Mouse (Mus musculus): ENCODE measurements around the gene Doc2g.

Gene Doc2g

DNA sequence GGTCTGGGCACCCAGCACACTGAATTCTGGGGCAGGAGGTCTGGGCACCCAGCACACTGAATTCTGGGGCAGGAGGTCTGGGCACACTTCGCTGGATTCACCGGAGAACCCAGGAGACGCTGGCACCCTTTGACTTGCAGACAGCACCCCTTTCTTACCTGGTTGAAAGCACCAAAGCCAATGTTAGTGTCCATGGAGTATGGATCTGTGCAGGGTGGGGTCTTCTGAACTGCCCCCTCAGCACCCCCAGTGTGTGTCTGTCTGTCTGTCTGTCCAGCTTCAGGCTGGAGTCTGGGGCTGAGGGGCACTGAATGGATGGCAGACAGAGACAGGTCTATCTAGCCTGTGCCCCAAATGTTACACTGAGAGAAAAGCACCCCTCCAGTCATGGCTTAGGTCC, 11.6 kb upstream of the Doc2g start:
- in situ Hi-C loops (cut with MboI), result no loop called here

DNA sequence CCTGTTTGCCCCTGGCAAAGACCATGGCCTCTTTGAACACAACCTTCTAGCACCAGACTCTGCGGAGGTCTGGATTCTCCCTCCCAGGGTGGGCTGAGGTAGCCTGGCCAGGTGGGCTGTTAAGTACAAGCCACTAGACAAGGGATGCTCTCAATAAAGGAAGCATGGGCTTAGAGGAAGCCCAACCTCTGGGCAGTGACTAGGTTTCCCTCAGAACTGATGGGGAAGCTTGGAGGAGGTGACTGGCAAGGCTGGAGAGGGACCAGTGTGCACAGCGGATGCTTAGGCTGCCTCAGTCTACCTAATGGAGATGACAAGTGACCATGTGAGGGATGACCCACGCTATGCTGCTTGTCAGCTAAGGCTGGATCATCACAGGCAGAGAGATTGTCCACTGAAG, 11.1 kb upstream of the Doc2g start:
- in situ Hi-C loops (cut with MboI), result no loop called here

DNA sequence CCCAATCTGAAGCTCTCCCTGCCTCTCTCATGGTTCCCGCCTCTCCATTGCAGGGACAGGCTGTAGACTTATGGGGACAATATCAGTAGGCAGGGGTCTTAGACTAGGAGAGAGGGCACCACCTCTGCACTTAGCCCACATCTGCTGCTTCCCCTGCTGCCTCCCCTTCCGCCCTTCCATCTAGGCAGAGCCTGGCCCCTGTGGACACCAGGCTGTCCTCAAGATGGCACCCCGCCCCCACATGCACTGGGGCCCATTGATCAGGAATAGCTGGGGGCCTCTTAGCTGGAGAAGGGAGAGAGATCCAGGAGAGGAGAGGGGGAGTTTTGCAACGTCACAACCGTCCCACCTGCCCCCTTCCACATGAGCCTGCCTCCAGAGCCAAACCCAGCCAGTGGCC, 10.7 kb upstream of the Doc2g start, which contains the start of gene Tbx10:
TSS of gene Tbx10 (plus strand) at position 337 of the 400 bp plus-strand sequence.
- in situ Hi-C loops (cut with MboI), result no loop called here

DNA sequence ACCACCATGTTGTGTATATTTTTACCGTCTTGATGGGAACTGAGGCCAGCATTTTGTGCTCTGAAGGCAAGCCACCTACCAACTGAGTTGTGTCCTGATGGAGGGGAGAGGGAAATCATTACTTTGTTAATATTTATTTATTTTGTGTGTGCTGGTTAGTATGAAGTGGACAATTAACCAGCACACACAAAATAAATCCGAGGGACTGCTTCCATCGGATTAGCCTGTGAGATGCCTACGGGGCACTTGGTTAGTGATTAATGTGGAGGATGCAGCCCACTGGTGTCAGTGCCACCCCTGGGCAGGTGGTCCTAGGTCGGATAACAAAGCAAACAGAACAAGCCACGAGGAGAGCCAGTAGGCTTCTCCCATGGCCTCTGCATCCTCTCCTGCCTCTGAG, 8.2 kb upstream of the Doc2g start:
- in situ Hi-C loops (cut with MboI), result no loop called here

DNA sequence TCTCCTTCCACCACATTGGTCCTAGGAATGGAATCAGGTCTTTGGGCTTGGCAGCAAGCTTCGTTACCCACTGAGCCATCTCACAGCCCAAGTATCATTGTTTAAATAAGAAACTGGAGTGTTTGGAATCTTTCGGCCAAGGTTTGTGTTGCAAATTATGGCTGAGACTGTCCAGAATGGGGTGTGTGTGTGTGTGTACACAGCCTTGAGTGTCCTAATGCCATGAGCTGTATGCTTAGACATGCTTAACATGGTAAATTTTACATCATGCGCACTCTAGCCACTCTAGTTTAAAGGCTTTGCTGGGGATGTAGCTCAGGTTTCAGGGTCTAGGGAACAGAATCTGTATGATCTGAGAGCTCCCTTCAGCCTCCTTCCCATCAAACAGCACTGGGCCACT, 7.6 kb upstream of the Doc2g start:
- in situ Hi-C loops (cut with MboI), result no loop called here

DNA sequence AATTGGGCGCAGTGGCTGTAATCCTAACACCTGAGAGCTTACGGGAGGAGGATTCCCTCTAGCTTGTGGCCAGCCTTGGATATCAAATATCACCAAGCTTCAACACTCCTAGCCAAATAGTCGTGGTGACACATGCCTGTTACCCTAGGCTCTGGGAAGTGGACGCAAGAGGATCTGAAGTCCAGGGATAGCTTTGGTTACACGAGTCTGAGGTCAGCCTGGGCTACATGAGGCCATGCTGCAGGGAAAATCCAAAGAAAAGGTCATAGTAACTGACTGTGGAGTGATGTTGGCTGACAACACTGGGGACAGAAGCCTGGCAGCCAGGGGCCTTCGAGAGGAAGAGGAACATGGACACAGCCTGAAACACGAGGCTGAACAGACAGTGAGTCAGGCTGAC, 7.0 kb upstream of the Doc2g start:
- in situ Hi-C loops (cut with MboI), result no loop called here

DNA sequence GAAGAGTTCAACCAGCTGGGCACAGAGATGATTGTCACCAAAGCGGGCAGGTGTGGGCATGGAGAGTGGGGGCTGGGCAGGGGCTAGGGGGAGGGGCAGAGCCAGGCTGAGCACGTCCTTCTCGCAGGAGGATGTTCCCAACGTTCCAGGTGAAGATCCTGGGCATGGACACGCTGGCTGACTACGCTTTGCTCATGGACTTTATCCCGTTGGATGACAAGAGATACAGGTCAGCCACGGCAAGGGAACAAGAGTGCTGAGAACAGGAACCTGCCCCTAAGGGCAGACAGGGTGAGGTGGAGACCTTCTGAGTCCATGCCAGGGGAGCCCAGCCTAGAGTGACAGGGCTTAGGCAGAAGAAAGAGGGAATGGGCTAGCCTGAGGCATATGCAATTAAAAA, 6.4 kb upstream of the Doc2g start:
- in situ Hi-C loops (cut with MboI), result no loop called here

DNA sequence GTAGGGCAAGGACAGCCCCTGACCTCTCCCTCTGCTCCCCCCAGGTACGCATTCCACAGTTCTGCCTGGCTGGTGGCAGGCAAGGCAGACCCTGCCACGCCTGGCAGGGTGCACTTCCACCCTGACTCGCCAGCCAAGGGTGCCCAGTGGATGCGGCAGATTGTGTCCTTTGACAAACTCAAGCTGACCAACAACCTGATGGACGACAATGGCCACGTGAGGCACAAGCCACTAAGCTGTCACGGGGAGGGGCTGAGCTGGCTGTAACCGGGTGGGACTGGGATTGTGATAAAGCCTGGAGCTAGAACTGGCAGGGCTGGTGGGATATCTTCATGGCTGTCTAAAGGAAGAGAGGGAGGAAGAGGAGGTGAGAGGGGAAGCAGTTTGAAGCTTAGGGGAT, 5.9 kb upstream of the Doc2g start:
- in situ Hi-C loops (cut with MboI), result no loop called here

DNA sequence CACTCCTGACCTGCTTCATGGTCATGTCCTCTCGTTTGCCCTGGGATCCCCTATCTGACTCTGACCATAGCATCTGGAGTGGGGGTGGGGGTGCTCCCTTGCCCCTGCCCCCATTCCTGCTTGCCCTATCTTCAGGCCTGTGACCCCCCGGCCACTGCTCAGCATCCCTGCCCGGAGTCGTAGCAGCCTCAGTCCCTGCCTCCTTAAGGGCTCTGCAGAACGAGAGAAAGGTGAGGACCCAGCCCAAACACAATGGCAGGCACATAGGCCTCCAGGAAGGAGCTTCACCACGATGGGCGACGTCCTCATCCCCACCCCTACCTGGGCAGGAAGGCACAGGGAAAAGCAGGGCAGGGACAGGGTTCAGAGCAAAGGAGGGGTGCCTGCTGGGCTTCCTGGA, 4.8 kb upstream of the Doc2g start:
- in situ Hi-C loops (cut with MboI), result no loop called here

DNA sequence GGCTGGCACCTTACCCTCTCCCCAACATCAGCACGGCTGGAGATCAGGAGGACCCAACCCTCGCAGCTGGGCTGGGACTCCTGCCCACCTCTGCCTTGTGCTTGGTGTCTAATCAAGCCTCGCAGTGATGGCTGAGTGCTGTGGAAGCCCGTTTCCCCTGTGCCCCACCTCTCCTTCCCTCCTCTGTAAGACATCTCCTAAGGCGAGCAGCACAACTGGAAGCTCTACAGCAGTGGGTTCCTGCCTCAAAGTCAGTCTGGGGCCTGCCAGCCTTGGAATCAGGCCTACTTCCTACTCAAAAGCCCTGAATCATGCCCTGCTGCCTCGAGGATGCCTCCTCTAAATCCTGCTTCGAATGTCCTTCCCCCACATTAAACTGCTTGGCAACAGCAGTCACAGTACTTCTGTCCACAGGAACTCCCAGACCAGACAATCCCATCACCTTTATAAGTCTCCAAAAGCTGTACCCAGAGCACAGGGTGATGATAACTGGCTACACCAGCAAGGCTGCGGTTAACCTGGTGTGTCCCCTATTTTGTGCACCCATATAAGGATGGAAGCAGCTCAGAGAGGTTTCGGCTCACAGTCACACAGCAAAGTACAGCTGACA, 3.9 kb upstream of the Doc2g start:
- in situ Hi-C loops (cut with MboI), result no loop called here

DNA sequence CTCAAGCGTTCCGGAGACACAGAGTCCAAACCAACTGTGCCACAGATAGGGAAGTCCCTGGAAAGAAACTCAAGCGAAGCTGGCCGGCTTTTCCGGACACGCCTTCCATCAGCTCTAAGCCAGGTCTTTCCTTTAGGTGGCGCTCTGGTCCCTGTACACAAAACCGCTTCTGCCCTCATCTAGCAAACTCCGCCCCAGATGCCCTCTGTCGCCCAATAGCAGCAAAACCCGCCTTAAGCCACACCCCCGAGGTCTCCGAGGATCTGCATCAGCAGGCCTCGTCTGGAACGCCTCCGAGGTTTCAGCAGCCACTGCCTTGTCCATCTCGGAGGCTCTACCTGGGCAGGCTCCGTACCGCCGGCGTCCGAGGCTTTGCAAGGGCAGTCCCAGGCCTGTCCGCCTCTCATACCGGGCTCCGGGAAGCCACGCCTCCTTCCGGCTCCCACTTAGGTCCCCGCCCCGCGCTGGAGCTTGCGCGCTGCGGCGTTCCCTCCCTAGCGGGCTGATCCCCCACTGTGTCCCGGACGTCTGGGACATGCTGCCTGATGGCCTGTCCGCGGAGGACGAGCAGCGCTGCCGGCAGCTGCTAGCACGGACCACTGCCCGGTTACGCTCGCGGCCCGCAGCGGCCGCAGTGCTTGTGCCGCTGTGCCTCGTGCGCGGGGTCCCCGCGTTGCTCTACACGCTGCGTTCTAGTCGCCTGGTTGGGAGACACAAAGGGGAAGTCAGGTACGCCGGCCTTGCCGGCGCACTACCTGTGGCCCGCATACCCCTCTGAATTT, 2.8 kb upstream of the Doc2g start, which contains the start of the genes Nudt8 and Gm49405:
TSS of gene Nudt8 (plus strand) at position 462 of the 782 bp plus-strand sequence.
TSS of gene Gm49405 (plus strand) at position 508 of the 782 bp plus-strand sequence.
- in situ Hi-C loops (cut with MboI), result no loop called here

DNA sequence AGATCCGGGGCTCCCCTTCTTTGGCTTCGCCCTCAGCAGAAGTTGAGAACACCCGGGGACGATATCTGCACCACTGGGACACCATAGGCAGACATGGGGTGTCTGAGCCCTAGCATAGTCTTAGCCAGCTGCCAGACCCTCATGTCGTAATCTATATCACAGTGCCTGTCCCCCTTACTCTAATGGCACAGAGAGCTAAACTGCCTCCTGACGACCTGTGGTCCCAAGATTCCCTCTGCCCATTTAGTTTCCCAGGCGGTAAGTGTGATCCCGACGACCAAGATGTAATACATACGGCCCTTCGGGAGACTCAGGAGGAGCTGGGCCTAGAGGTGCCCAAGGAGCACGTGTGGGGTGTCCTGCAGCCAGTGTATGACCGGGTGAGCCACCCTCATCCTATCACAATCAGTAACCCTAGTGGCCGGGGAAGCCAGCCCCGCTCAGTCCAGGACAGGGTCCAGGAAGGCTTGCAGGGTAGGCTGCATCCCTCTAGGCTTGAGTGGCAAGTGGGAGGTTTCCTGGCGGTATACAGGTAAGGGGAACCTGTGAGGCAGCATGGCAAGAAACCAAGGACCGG, 2.1 kb upstream of the Doc2g start:
- in situ Hi-C loops (cut with MboI), result no loop called here

DNA sequence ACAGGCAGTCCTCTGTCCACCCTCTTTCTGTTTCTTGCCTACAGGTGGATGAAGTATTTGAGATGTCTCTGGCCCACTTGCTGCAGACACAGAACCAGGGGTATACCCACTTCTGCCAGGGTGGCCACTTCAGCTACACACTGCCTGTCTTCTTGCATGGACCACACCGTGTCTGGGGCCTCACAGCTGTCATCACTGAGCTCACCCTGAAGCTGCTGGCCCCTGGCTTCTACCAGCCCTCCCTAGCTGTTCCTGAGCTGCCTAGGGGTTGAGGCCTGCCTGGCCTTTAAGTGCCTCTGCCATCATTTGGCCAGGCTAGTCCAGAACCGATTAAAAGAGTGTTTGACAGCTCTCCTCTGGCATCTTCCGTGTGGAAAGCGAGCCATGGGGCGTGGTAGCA, 1.4 kb upstream of the Doc2g start:
- in situ Hi-C loops (cut with MboI), result no loop called here

DNA sequence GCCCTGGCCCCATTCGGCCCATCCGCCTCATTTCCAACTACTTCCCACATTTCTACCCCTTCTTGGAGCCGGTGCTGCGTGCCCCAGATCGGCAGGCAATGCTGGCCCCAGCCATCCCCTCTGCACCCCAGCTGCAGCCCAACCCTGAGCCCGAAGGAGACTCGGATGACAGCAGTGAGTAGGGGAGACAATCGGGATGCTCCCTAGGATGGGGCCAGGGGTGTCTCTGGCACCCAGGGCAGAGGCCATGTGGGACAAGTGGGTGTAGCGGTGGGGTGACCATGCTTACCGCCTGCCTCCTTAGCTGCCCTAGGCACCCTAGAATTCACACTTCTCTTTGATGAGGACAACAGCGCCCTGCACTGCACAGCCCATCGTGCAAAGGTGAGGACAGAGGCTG, 528 bp downstream of the Doc2g start:
- in situ Hi-C loops (cut with MboI), result no loop called here

DNA sequence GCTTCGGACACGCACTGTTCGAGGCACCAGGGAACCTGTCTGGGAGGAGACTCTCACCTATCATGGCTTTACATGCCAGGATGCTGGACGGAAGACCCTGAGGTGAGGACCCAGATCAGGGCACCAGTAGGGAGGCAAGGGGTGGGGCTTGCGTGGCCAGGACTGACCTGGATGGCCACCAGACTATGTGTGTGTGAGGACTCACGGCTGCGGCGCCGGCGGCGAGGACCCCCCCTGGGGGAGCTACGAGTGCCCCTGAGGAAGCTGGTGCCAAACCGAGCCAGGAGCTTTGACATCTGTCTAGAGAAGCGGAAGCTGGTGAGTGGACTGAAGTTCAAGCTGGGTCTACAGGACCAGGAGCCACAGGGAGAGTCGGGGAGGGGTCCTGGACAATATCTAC, 1.2 kb downstream of the Doc2g start:
- in situ Hi-C loops (cut with MboI), result no loop called here

DNA sequence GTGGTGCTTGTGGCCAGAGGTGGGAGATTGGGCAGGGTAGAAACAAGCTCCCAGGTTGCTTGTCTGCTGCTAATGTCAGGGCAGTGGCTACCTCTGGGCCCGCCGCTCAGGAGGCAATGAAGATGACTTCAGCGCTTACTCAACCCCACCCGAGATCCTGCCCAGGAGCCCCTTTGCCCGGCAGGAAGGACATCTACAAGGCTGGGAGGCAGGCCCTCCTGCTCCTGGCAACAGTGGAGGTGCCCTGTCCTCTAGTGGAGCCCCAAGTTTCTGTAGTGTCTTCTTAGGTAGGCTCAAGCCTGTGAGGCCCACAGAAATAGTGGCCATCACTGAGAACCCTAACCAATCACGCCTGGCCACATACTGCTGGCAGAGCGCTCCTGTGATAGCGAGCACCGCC, 2.0 kb downstream of the Doc2g start:
- in situ Hi-C loops (cut with MboI), result no loop called here

DNA sequence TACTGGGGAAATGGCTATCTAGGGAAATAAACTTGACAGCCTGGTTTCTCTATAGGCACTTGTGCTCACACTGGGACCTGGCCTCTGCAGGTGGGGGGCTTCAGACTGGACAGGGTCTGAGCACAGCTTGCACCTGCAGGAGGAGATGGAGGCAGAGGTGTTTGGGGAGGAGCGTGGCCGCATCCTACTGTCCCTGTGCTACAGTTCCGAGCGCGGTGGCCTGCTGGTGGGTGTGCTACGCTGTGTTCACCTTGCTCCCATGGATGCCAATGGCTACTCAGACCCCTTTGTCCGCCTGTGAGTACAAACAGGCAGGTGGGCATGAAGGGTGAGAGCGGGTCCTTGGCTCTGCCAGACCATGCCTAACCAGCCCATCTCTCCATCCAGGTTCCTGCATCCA, 2.9 kb downstream of the Doc2g start:
- in situ Hi-C loops (cut with MboI), result no loop called here

DNA sequence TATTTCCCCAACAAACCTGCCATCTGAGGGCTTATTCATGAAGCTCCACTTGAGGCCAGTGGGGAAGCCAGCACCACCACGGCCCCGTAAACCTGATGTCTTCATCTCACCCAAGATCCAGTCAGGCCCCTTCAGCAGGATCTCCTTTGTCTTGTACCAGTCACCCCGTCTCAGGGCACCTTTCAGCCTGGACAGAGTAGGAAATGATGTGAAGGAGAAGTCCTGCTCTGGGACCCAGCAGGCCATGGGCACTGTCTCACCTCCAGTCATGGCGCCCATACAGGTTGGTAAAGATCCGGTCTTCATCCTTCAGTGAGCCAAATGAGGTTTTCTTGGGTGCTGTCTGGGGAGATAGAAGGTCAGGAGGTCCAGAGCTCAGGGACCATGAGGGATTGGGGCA, 8.0 kb downstream of the Doc2g start:
- in situ Hi-C loops (cut with MboI), result no loop called here

DNA sequence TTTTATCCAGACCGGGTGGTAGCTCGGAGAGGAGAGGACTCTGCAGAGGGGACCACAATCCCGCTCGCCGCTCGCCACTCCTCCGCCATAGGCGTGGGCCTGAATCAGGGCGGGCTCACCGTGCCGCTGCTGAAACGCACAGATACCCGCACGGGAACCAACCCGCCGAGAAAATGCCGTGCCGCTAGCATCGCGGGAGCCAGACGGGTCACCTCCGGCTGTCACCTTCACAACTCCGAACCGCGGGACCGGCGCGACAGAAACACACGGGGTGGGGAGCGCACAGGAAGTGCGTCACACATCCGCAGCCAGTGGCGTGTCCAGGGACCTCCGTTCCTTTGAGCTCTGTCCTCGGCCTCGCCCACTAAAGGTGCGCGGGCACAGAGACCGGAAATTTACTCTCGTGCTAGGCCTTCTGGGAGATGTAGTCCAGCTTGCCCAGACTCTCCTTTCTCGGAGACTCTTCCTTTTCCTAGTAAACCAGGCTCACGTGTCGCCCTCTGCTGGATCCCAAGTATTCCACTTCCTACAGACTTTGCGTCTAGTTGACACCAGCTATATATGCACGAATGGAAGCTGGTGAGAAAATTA, 9.4 kb downstream of the Doc2g start, which contains the start of gene Ndufv1:
TSS of gene Ndufv1 (minus strand) at position 375 of the 591 bp plus-strand sequence.
- in situ Hi-C loops (cut with MboI), result no loop called here

DNA sequence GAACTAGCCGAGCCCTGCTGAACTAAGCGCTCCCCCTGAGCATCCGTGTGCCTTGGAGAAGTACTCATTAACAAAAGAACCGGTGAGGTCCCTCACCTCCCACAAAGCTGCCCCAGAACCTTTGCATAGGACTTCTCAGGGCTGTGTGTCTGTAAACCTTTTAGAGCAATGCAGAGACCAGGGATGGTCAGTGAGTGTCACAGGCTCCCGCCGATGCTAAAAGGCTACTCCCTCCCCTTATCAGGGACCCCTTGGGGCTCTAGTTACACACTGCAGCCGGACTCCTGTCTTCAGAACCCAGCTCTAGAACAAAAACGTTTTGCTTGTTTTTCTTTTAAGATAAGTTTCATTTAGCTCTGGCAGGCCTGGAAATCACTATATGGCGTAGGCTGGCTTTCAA, 10.0 kb downstream of the Doc2g start:
- in situ Hi-C loops (cut with MboI), result no loop called here

DNA sequence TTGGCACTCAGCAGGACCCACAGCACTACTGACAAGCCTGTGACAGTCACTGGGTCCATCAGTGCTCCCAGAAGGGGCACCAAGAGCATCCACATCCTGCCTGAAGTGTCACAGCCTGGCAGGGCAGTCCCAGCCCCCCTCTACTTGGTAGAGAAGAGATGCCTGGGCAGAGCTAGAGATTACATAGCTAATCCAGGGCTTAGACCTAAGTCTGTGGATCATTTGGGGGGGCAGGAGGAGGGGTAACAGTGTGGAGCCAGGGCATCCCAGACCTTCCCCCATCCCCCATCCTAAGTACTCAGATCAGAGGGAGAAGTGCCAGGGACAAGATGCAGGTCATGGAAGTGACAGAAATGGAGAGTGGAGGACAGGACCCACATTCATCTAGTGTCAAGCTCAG, 11.7 kb downstream of the Doc2g start:
- in situ Hi-C loops (cut with MboI), result no loop called here

DNA sequence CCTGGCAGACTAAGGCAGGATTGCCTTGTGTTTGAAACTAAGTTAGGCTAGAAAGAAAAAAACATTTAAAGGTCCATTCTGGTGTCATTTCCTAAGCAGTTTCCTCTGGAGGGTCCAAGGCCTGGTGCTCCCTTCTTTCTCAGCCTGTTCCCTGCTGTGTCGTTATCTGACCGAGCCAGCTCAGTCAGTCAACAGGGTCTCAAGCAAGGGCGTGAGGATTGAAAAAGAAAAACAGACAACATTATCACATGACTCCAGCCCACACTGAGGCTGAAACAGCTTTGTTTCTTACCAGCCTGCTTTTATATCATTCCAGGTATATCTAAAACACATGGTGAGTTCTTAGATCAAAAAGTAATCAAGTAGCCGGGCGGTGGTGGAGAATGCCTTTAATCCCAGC, 12.5 kb downstream of the Doc2g start:
- in situ Hi-C loops (cut with MboI), result no loop called here
